Mouse (Mus musculus) small intestine, adult 2 months (tissue): ENCODE data around the gene Arxes1.
"Not testable (repeated sequence)": the region's sequence is repeated elsewhere in the genome, so short reads cannot be mapped to it uniquely, and the experiment has no call there.

ENCODE experiments used
- CTCF ChIP-seq: fragments of 200-500 bp; IDR thresholded peaks from 2 replicates; pipeline ENCODE4 v1.5.1; 2012; ENCODE audit warnings: low read depth, mild to moderate bottlenecking, control low read depth, inconsistent platforms, low read length, moderate library complexity, mixed read lengths; ENCODE audit not compliant: insufficient replicate concordance, insufficient read length; ENCODE audit errors: extremely low read depth
- POLR2A ChIP-seq: fragments of 200-500 bp; IDR thresholded peaks from 2 replicates; pipeline ENCODE4 v1.6.1; 2012; ENCODE audit warnings: low read depth, mild to moderate bottlenecking, control low read depth, inconsistent platforms, low read length, moderate library complexity

- TF ChIP-seq CTCF, POLR2A: not testable (repeated sequence)
Observed at GRCm38 (mm10) chrX:135993192-135993594, 40.0 kb upstream of the Arxes1 start.
